Mouse (Mus musculus) CH12F3 (cell line): Measurements from ENCODE around the gene Ybx1.

ENCODE experiments used
- in situ Hi-C: fragments of 300-500 bp; cut with MboI; formaldehyde crosslinking; loops from 2 replicates; pipeline ENCODE4 v1.14.3; 2020; ENCODE audit warnings: low sequenced_read_pairs

Gene Ybx1

DNA sequence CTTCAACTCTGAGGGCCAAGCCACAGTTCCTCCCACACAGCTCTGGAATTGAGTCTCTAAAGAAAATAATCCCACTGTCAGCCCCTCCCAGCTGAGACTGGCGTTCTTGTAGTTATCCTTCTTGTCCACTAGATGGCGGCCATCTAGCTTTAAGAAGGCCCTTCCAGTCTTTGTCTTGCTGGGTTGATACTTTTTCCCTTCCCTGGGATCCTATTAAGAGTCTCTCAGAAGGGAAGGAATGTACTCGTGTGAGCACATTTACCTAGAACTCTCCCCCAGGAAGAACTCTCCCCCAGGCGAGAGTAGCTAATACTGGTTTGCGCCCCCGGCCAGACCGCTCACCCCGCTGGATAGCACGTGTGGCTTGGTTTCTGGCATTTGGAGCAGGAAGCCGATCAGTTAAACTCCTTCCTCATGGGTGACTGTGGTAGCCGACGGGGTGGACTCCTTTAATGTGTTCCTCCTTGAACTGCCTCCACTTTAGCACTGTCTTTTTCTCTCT lies 55.2 kb downstream of the Ybx1 start:
- in situ Hi-C loops, result no loop called here

DNA sequence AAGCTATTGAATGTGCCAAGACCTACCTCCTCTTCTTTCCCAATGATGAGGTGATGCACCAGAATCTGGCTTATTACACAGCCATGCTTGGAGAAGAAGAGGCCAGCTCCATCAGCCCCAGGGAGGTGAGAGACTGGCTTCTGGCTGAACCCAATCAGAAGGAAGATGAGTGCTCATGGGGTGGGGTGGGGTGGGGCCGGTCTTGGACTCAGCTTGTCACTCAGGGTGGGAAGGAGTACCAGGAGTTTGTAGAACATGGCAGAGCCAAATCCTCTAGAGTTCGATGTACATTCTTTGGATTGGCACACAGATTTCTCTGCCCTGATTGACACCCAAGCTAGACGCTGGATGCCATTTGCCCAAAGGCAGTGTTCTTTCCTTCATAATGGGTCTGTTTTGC lies 55.7 kb downstream of the Ybx1 start:
- in situ Hi-C loops, result no loop called here

DNA sequence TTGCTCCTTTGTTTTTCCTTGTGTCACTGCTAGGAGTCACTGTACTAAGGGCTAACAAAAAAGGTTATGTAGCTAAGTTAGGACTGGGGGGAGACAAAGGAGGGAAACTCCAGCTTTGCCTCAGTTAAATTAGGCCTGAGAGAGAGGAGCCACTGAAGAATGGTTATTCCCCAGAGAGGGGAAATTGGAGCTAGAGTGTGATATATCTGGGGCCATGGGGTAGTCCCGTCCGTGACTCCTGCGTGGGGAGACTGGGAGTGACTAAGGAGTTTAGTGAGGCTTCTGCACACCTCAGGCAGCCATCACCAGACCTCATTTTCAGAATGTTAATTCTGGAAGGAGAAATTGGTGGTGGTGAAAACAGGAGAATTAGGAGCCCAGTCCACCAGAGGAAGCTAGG lies 60.1 kb downstream of the Ybx1 start:
- in situ Hi-C loops, result no loop called here

DNA sequence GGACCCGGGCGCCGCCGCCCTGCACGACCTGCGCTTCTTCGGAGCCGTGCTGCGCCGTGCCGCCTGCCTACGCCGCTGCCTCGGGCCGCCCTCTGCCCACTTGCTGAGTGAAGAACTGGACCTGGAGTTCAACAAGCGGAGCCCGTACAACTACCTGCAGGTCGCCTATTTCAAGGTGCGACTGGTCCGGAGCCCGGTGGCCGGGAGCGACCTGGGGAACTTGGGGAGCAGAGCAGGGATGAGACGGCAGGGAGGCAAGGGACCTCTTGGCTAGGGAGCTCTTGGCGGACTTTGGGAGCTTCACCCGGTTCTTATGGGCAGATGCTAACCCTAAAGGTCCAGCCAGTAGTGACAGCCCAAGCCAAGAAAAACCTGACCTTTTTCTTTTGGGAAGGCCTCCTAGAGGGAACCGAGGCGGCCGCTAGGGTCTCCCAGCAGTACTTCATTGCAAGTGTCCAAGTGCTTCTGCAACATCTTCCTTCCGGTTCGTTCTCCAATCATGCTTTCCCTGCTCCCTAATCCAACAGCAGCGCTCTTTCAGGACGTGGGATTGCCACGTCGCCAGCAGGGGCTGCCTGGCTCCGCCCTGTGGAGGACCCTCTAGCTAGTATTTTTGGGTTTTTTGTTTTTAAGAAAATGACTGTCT lies 61.0 kb downstream of the Ybx1 start:
- in situ Hi-C loops, result no loop called here

DNA sequence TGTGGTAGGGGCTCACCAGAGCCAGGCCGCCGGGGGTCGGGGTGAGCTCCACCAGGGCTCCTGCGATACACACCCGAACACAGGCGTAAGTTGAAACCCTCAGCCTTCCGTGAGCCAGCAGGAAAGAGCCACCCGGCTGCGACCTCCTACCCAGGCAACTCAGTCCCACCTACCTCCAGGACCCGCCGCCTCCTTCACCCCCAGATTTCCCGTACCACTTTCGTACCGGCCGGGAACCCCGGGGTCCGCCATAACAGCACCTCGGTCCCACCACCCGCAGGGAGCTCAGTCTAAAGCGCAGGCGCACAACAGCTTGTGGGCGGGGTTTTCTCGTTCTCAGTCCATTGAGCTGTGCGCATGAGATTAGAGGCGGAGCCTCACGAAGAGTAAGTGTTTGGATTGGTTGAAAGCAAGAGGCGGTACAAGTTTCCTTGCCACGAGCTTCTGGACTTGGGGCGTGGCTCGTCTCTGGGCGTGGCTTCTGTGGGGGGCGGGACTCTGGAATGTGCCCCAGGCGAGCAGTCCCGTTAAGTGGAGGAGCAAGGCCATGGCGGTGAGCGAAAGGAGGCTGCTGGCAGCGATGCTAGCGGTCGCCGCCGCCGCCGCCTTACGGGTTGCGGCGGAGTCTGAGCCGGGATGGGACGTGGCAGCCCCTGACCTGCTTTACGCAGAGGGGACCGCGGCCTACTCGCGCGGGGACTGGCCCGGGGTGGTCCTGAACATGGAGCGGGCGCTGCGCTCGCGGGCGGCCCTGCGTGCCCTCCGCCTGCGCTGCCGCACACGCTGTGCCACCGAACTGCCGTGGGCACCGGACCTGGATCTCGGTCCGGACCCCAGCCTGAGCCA lies 61.8 kb downstream of the Ybx1 start, which contains the start of the genes AU022252 and P3h1:
AU022252 (minus strand) TSS at position 303 of the 846 bp plus-strand sequence.
P3h1 (plus strand) TSS at position 506 of the 846 bp plus-strand sequence.
- in situ Hi-C loops, result no loop called here
